Mouse (Mus musculus) WW6 (cell line): ENCODE data around the gene C130079G13Rik.
A peak's percentile ranks its signal among the peaks of the same experiment; 100 is the strongest.
"Not testable (repeated sequence)": the region's sequence is repeated elsewhere in the genome, so short reads cannot be mapped to it uniquely, and the experiment has no call there.

Experiments used
- DNase-seq: peaks from one replicate; pipeline ENCODE4 v3.0.0-alpha.2; 2013; ENCODE audit warnings: low read depth, low spot score

C130079G13Rik gene

DNA sequence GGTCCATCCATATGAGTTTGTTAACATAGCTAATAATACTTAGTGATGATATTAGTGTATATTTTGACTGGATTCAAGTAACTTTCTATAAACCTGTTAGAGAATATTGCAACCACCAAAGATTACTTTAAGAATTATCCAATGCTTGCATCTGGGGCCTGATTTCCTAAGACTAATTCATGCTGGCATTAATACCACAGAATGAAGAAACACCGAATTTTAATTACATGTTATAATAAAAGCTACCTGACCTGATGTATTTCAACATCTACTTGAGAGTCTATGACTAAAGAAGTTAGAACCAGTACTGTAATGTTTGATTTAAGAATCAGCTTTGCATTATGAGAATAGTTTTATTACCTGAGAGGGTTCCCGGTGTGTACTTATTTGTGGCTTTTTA, at the start of gene C130079G13Rik:
Gene C130079G13Rik, plus strand, starts transcription at position 301 of the 400 bp plus-strand sequence.
- no peak for DNase-seq

GRCm38 (mm10) chr3:59877601-59878000, 47.4 kb upstream of the C130079G13Rik start:
- DNase-seq: not testable (repeated sequence)

- DNase-seq: peak; percentile 36
Measured at GRCm38 (mm10) chr3:59879801-59880554, 45.0 kb upstream of the C130079G13Rik start.

- DNase-seq: no peak
Measured at GRCm38 (mm10) chr3:59893276-59893675, 31.7 kb upstream of the C130079G13Rik start.

GRCm38 (mm10) chr3:59934621-59935020, 9.6 kb downstream of the C130079G13Rik start:
- no peak for DNase-seq

GRCm38 (mm10) chr3:59947294-59947950, 22.4 kb downstream of the C130079G13Rik start:
- no peak for DNase-seq

DNA sequence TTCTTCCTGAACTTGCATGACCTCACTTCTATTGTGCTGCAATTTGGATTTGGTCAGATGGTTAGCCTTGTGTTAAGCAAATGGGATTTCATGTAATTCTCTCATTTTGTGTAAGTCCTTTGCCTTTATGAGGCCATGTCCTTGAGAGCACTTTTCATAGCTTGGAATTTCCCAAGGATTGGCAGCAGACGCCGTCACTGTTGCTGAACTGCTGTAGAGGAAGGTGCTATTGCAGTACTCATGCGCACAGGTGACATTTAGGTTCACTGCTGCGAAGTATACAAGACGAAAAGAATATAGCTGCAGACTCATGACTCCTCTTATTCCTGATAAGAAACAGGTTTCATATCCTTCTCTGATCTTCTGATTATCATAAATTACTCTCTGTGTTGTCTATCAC, 45.9 kb downstream of the C130079G13Rik start:
- no peak for DNase-seq

DNA sequence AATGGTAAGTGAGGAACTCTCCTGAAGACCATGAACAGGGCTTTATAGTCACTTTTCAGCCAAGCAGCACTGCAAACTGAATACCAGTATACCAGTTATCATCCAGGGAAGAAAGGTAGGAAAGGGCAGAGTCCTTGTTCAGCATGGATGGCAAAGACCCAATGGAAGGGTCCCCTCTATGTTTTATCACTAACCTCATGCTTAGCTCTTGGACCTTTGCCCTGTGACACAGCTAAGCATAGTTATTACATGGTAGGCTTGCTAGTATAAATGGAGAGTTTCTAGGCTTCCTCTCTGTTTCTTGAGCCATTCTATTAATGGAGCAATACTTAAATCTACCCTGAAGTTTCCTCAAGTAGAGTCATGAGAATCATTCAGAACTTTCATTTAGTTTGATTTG, 49.6 kb downstream of the C130079G13Rik start:
- DNase-seq: no peak
